Mouse (Mus musculus): ENCODE data around the gene Zfp316.

Gene Zfp316

GRCm38 (mm10) chr5:143275761-143276160, 5.9 kb upstream of the Zfp316 start:
- no peak for DNase-seq

- no peak for DNase-seq
Measured at GRCm38 (mm10) chr5:143272540-143273330, 2.9 kb upstream of the Zfp316 start.

- no peak for DNase-seq
Measured at GRCm38 (mm10) chr5:143272108-143272507, 2.3 kb upstream of the Zfp316 start.

- DNase-seq: no peak
Measured at GRCm38 (mm10) chr5:143271642-143272041, 1.8 kb upstream of the Zfp316 start.

- no peak for DNase-seq
Measured at GRCm38 (mm10) chr5:143270151-143270519, 313 bp upstream of the Zfp316 start.

- DNase-seq: no peak
Measured at GRCm38 (mm10) chr5:143268985-143269362, 848 bp downstream of the Zfp316 start.

- DNase-seq: no peak
Measured at GRCm38 (mm10) chr5:143266794-143267193, 3.0 kb downstream of the Zfp316 start.

GRCm38 (mm10) chr5:143265409-143265808, 4.4 kb downstream of the Zfp316 start:
- no peak for DNase-seq

GRCm38 (mm10) chr5:143264689-143265088, 5.1 kb downstream of the Zfp316 start:
- DNase-seq: no peak

- DNase-seq: no peak
Measured at GRCm38 (mm10) chr5:143261636-143262035, 8.2 kb downstream of the Zfp316 start.

- no peak for DNase-seq
Measured at GRCm38 (mm10) chr5:143255802-143256201, 14.0 kb downstream of the Zfp316 start.

- no peak for DNase-seq
Measured at GRCm38 (mm10) chr5:143255131-143255519, 14.7 kb downstream of the Zfp316 start.

- DNase-seq: no peak
Measured at GRCm38 (mm10) chr5:143254487-143255130, 15.2 kb downstream of the Zfp316 start.

- no peak for DNase-seq
Measured at GRCm38 (mm10) chr5:143253881-143254486, 15.8 kb downstream of the Zfp316 start.

GRCm38 (mm10) chr5:143253186-143253880, 16.5 kb downstream of the Zfp316 start:
- DNase-seq: no peak

- DNase-seq: no peak
Measured at GRCm38 (mm10) chr5:143252791-143253185, 17.0 kb downstream of the Zfp316 start.

GRCm38 (mm10) chr5:143252039-143252438, 17.8 kb downstream of the Zfp316 start:
- DNase-seq: no peak

- no peak for DNase-seq
Measured at GRCm38 (mm10) chr5:143244926-143245325, 24.9 kb downstream of the Zfp316 start.

GRCm38 (mm10) chr5:143236036-143236435, 33.8 kb downstream of the Zfp316 start:
- DNase-seq: no peak

GRCm38 (mm10) chr5:143235028-143235693, 34.7 kb downstream of the Zfp316 start, which contains the start of gene Zfp12:
Gene Zfp12 (plus strand): TSS chr5:143235163.
- DNase-seq: peak; percentile 94

- no peak for DNase-seq
Measured at GRCm38 (mm10) chr5:143226790-143227189, 43.0 kb downstream of the Zfp316 start, which contains the start of gene Spdye4a. Gene Spdye4a (minus strand): TSS chr5:143226890.

GRCm38 (mm10) chr5:143222287-143222686, 47.5 kb downstream of the Zfp316 start:
- DNase-seq: no peak

- no peak for DNase-seq
Measured at GRCm38 (mm10) chr5:143220996-143221395, 48.8 kb downstream of the Zfp316 start.
